Mouse (Mus musculus) spleen, adult 2 months (tissue): ENCODE results near the gene Vps35l.

ENCODE experiments used
- CTCF ChIP-seq: fragments of 200-500 bp; IDR thresholded peaks from 2 replicates; pipeline ENCODE4 v1.5.1; 2011; ENCODE audit warnings: mild to moderate bottlenecking, inconsistent platforms; ENCODE audit not compliant: insufficient read depth, insufficient read length, insufficient replicate concordance; ENCODE audit errors: extremely low read depth
- POLR2A ChIP-seq: fragments of 200-500 bp; IDR thresholded peaks from 2 replicates; pipeline ENCODE4 v1.6.1; 2011; ENCODE audit warnings: low read depth, low read length, inconsistent platforms

GRCm38 (mm10) chr7:118807899-118808298, 67.9 kb downstream of the Vps35l start:
- no peak for TF ChIP-seq CTCF
- no peak for TF ChIP-seq POLR2A
